Mouse (Mus musculus): Measurements from ENCODE around the gene Pla2g5. TPM values are rescaled to one million over a fixed set of nuclear protein-coding genes. Genes with fewer than 3 reads are reported as not detected.

The Pla2g5 gene
- polyA plus RNA-seq, 1 experiment from 2014 or later = 0.35 TPM

DNA sequence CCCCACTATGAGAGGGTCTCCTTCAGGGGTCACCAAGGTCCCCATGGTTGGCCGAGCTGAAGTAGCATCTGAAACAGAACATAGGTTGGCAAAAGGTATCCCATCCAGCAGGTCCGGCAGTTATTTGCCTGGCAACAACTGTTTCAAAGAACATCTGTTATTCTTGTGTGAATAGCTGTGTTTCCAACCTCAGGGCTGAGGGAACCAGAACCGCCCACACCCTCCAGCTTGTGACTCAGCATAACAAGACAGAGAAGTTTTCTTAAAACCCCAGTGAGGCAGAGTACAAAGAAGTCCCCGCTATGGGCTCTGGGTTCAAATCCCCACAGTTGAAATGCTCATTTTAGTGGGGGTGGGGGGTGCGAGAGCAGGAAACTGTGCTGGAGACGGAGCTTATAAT lies 81.2 kb downstream of the Pla2g5 start:
- Histone ChIP-seq H3K4me3 (ENCODE audit: low read length) (no peak overlapping the region), H3K36me3 (ENCODE audit: control insufficient read depth, insufficient read depth, low read length) (no peaks in the 10 kb centered on the region), H3K27me3 (ENCODE audit: control insufficient read depth, insufficient read depth, low read length) (no peaks in the 10 kb centered on the region), H3K9ac (ENCODE audit: low read depth, low read length) (no peak overlapping the region), H3K4me1 (ENCODE audit: control insufficient read depth, insufficient read depth, low read length) (no peaks in the 10 kb centered on the region; the same call in 1 of the 2 replicates), H3K4me2 (replicated peaks; ENCODE audit: low read depth, low read length) (no peak overlapping the region), H3K27ac (ENCODE audit: low read depth, low read length) (no peak overlapping the region), H3K9me3 (ENCODE audit: control insufficient read depth, low read length) (no peaks in the 10 kb centered on the region)
- no peak for ATAC-seq (ENCODE audit: low FRiP score, low TSS enrichment)
- 77% methylated on average over 6 of the region's 6 CpGs for WGBS

DNA sequence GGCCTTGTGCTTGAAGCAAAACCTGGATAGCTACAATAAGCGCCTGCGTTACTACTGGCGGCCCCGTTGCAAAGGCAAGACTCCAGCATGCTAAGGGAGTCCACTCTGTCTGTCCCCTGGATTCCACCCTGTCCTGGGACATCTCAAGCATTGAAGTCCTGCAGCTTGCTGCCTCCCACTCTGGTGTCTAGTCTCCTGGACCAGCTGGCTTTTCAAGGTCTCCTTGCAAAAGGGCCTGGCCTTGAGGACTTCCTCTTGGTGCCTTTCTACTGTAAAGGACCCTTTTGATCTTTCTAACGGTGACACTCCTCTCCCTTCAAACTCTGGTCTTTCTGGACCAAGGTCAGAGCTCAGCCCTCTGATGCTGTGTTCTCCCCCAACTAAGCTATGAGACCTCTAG lies 83.0 kb downstream of the Pla2g5 start:
- no peak overlapping the region for H3K4me3 ChIP-seq (ENCODE audit: low read length)
- H3K9me3 ChIP-seq (ENCODE audit: control insufficient read depth, low read length) = no peaks in the 10 kb centered on the region
- ATAC-seq (ENCODE audit: low FRiP score, low TSS enrichment) = no peak
- no peak overlapping the region for H3K27ac ChIP-seq (ENCODE audit: low read depth, low read length)
- no peaks in the 10 kb centered on the region for H3K36me3 ChIP-seq (ENCODE audit: control insufficient read depth, insufficient read depth, low read length)
- 85% methylated on average over 5 of the region's 5 CpGs for WGBS
- H3K4me1 ChIP-seq (ENCODE audit: control insufficient read depth, insufficient read depth, low read length) = no peaks in the 10 kb centered on the region; the same call in 1 of the 2 replicates
- no peak overlapping the region for H3K4me2 ChIP-seq (replicated peaks; ENCODE audit: low read depth, low read length)
- H3K9ac ChIP-seq (ENCODE audit: low read depth, low read length) = no peak overlapping the region
- no peaks in the 10 kb centered on the region for H3K27me3 ChIP-seq (ENCODE audit: control insufficient read depth, insufficient read depth, low read length)

DNA sequence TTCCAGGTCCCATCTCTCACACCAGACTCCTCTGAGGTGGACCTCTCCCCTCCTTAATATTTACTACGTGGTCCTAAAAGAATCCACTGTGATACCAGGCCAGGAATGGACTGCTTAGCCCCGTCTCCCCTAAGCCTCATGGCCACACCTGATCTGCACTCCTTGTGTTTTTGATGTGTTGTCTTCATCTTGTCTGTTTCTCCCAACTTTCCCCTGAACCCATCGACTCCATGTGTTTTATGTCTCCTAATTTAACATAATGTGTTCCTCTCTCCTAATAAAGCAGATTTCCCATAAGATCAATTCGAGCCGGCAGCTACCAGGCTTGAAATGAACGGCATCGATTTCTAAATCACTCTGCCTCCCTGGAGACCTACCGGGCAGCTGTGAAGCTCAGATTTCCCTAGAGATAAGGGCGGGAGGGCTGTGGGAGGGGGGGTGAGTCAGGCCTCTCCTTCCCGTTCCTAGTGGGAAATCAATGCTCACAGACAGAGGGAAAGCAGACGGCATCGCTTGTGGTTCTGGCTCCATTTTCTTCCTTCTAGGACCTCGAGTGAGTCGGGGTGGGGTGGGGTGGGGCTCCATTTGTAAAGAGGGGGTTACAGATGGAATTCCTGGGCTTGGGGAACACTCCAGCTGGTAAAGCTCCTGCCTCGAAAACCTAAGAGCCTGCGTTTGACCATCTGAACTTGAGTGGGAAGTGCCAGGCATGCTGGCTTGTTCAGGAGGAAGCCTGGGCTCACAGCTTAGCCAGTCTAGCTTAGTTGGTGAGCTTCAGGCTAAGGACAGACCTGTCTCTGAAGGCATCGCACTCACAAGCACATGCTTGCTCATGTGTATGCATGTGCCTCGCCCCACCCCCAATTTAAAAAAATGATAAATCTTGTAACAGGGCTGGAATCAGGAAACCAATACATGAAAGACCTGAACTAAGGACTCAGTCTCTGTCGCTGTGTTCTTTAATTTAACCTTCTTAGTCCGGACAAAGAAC lies 85.6 kb downstream of the Pla2g5 start:
- no peak overlapping the region for H3K27ac ChIP-seq (ENCODE audit: low read depth, low read length)
- no peaks in the 10 kb centered on the region for H3K27me3 ChIP-seq (ENCODE audit: control insufficient read depth, insufficient read depth, low read length)
- H3K4me3 ChIP-seq (ENCODE audit: low read length) = no peak overlapping the region
- no peak overlapping the region for H3K9ac ChIP-seq (ENCODE audit: low read depth, low read length)
- no peaks in the 10 kb centered on the region; the same call in 1 of the 2 replicates for H3K4me1 ChIP-seq (ENCODE audit: control insufficient read depth, insufficient read depth, low read length)
- WGBS = 33% methylated on average over 20 of the region's 20 CpGs
- ATAC-seq (ENCODE audit: low FRiP score, low TSS enrichment) = no peak
- no peaks in the 10 kb centered on the region for H3K36me3 ChIP-seq (ENCODE audit: control insufficient read depth, insufficient read depth, low read length)
- H3K9me3 ChIP-seq (ENCODE audit: control insufficient read depth, low read length) = no peaks in the 10 kb centered on the region
- no peak overlapping the region for H3K4me2 ChIP-seq (replicated peaks; ENCODE audit: low read depth, low read length)

DNA sequence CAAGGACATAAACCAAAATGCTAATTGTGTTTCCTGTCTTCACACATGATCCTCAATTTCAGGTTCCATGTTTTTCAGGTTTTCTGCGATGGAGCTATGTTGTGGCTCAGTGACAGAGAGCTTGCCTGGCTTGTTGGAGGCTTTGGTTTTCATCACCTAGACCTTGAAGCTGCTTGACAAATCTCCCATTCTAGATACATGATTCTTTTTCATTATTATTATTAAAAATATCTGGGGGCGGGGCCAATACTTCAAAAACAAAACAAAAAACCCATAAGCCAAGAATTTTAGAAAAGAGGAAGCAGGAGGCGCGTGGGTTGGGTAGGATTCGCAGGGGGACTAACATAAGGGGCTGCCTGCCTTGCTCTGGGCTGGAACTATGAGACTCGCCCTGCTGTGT lies 87.8 kb downstream of the Pla2g5 start, which contains the start of gene Pla2g2d:
Gene Pla2g2d, plus strand, starts transcription at position 301 of the 400 bp plus-strand sequence.
- no peaks in the 10 kb centered on the region for H3K36me3 ChIP-seq (ENCODE audit: control insufficient read depth, insufficient read depth, low read length)
- H3K9me3 ChIP-seq (ENCODE audit: control insufficient read depth, low read length) = no peaks in the 10 kb centered on the region
- no peak within 1 kb of the TSS for H3K27ac ChIP-seq (ENCODE audit: low read depth, low read length)
- H3K9ac ChIP-seq (ENCODE audit: low read depth, low read length) = no peak within 1 kb of the TSS
- H3K4me3 ChIP-seq (ENCODE audit: low read length) = no peak within 1 kb of the TSS
- H3K27me3 ChIP-seq (ENCODE audit: control insufficient read depth, insufficient read depth, low read length) = no peaks in the 10 kb centered on the region
- H3K4me1 ChIP-seq (ENCODE audit: control insufficient read depth, insufficient read depth, low read length) = no peaks in the 10 kb centered on the region; the same call in 1 of the 2 replicates
- 84% methylated on average over 6 of the region's 6 CpGs for WGBS
- H3K4me2 ChIP-seq (replicated peaks; ENCODE audit: low read depth, low read length) = no peak within 1 kb of the TSS
- ATAC-seq (ENCODE audit: low FRiP score, low TSS enrichment) = no peak

DNA sequence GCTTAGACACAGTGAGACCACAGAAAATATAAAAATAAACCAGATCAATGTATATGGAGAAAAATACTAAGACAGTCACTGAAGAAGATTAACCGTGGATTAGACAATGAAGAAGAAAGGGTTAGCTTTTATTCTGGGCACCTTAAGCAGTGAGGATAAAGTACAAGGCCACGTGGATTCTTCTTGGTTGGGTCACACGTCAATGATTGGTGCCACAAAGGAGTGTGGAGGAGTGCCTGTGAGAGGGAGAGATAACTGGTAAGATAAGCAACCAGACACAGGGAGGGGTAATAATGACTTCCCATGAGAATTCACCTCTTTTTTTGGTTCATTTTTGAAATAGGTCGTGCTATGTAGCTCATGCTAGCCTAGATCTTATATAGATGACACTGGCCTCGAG lies 90.9 kb downstream of the Pla2g5 start:
- H3K27ac ChIP-seq (ENCODE audit: low read depth, low read length) = no peak overlapping the region
- 66% methylated on average over 5 of the region's 5 CpGs for WGBS
- H3K9ac ChIP-seq (ENCODE audit: low read depth, low read length) = no peak overlapping the region
- H3K36me3 ChIP-seq (ENCODE audit: control insufficient read depth, insufficient read depth, low read length) = no peaks in the 10 kb centered on the region
- ATAC-seq (ENCODE audit: low FRiP score, low TSS enrichment) = no peak
- no peak overlapping the region for H3K4me2 ChIP-seq (replicated peaks; ENCODE audit: low read depth, low read length)
- H3K27me3 ChIP-seq (ENCODE audit: control insufficient read depth, insufficient read depth, low read length) = no peaks in the 10 kb centered on the region
- H3K9me3 ChIP-seq (ENCODE audit: control insufficient read depth, low read length) = no peaks in the 10 kb centered on the region
- H3K4me3 ChIP-seq (ENCODE audit: low read length) = no peak overlapping the region
- H3K4me1 ChIP-seq (ENCODE audit: control insufficient read depth, insufficient read depth, low read length) = no peaks in the 10 kb centered on the region

DNA sequence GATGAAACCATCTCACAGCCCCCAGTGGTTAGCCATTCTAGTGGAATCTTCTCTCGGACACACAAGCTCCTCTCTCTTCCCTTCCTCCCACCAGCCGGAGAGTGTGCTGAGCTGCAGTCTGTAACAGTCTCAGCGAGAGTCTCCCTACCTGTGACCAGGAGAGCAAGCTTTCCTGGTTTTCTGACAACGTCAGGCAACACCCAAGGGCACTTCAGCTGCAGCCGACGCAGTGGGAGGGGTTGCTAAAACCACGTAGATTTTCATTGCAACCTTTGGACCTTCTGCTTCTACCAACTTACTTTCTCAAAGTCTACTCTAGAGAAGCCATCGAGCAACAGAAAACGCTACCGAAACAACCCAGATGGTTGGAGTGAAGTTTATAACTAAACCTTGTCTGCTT lies 91.3 kb downstream of the Pla2g5 start:
- Histone ChIP-seq H3K27me3 (ENCODE audit: control insufficient read depth, insufficient read depth, low read length) (no peaks in the 10 kb centered on the region), H3K9ac (ENCODE audit: low read depth, low read length) (no peak overlapping the region), H3K4me3 (ENCODE audit: low read length) (no peak overlapping the region), H3K9me3 (ENCODE audit: control insufficient read depth, low read length) (no peaks in the 10 kb centered on the region), H3K27ac (ENCODE audit: low read depth, low read length) (no peak overlapping the region), H3K4me1 (ENCODE audit: control insufficient read depth, insufficient read depth, low read length) (0 out of 2 replicates have a peak, but pooled peaks cover under 1% of the 10 kb centered on the region), H3K36me3 (ENCODE audit: control insufficient read depth, insufficient read depth, low read length) (no peaks in the 10 kb centered on the region), H3K4me2 (replicated peaks; ENCODE audit: low read depth, low read length) (no peak overlapping the region)
- ATAC-seq (ENCODE audit: low FRiP score, low TSS enrichment) = no peak
- WGBS = 83% methylated on average over 10 of the region's 10 CpGs

DNA sequence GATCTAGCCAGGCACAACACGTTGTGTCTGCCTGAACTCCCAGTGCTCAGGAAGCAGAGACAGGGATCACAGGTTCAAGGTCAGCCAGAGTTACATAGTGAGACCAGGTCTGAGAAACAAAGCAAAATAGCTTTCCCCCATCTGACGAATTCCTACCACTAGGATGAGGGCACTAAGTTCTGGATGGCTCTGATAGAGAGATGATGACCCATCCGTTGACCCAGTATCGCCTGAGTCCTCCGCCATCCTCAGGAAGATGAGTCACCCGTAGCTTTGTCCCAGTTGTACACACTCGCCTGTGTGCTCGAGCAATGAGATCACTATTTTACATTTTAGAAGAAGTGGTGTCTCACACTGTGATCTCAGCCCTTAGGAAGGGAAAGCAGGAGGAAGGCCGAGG lies 101.0 kb downstream of the Pla2g5 start:
- Histone ChIP-seq H3K36me3 (ENCODE audit: control insufficient read depth, insufficient read depth, low read length) (no peaks in the 10 kb centered on the region), H3K4me3 (ENCODE audit: low read length) (no peak overlapping the region), H3K4me2 (replicated peaks; ENCODE audit: low read depth, low read length) (no peak overlapping the region), H3K9me3 (ENCODE audit: control insufficient read depth, low read length) (no peaks in the 10 kb centered on the region), H3K4me1 (ENCODE audit: control insufficient read depth, insufficient read depth, low read length) (0 out of 2 replicates have a peak, but pooled peaks cover 2% of the 10 kb centered on the region), H3K9ac (ENCODE audit: low read depth, low read length) (no peak overlapping the region), H3K27me3 (ENCODE audit: control insufficient read depth, insufficient read depth, low read length) (no peaks in the 10 kb centered on the region), H3K27ac (ENCODE audit: low read depth, low read length) (no peak overlapping the region)
- no peak for ATAC-seq (ENCODE audit: low FRiP score, low TSS enrichment)
- WGBS = 77% methylated on average over 9 of the region's 9 CpGs

DNA sequence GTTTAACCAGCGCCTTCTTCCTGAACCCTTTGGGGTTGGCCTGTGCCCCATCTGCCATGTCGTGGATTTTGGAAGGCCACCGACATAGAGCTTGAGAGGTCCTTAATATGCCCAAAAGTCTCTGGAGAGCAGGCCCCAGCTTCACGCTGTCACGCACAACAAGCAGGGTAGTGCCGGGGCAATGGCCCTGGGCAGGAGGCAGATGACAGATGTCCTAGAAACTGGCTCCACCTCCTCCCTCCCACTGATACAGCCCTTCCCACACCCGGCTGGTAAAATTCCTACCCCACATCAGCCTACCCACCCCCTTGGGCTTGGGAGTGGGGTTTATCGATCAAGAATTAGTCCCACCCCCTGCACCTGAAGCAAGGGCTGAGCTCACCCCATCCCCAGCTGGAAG lies 105.9 kb downstream of the Pla2g5 start, which contains the start of gene Pla2g2f:
Gene Pla2g2f, minus strand, starts transcription at position 211 of the 400 bp plus-strand sequence.
- Histone ChIP-seq H3K27ac (ENCODE audit: low read depth, low read length) (no peak within 1 kb of the TSS), H3K36me3 (ENCODE audit: control insufficient read depth, insufficient read depth, low read length) (no peaks in the 10 kb centered on the region), H3K4me2 (replicated peaks; ENCODE audit: low read depth, low read length) (no peak within 1 kb of the TSS), H3K4me3 (ENCODE audit: low read length) (no peak within 1 kb of the TSS), H3K27me3 (ENCODE audit: control insufficient read depth, insufficient read depth, low read length) (no peaks in the 10 kb centered on the region), H3K9ac (ENCODE audit: low read depth, low read length) (no peak within 1 kb of the TSS), H3K4me1 (ENCODE audit: control insufficient read depth, insufficient read depth, low read length) (no peaks in the 10 kb centered on the region), H3K9me3 (ENCODE audit: control insufficient read depth, low read length) (no peaks in the 10 kb centered on the region)
- ATAC-seq (ENCODE audit: low FRiP score, low TSS enrichment) = no peak
- WGBS = 68% methylated on average over 8 of the region's 8 CpGs

DNA sequence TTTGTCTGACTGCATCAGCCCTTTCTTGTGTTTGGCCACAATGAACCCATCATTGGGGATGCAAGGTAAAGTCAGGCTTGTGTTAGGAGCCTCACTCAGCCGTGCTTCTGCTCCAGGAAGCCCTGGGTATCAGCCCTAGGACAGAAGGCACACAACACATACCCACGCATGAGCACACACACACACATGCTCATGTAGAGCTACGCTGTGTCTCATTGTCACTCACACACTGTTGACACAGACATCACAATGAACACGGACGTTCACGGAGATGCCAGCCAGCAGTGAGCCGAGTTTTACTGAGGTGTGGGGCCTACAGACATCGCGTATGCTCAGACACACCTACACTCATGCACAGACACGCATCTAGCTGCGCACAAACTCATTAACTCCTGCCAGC lies 107.3 kb downstream of the Pla2g5 start:
- no peaks in the 10 kb centered on the region for H3K36me3 ChIP-seq (ENCODE audit: control insufficient read depth, insufficient read depth, low read length)
- ATAC-seq (ENCODE audit: low FRiP score, low TSS enrichment) = no peak
- no peaks in the 10 kb centered on the region for H3K27me3 ChIP-seq (ENCODE audit: control insufficient read depth, insufficient read depth, low read length)
- 90% methylated on average over 11 of the region's 11 CpGs for WGBS
- H3K27ac ChIP-seq (ENCODE audit: low read depth, low read length) = no peak overlapping the region
- H3K9ac ChIP-seq (ENCODE audit: low read depth, low read length) = no peak overlapping the region
- H3K9me3 ChIP-seq (ENCODE audit: control insufficient read depth, low read length) = no peaks in the 10 kb centered on the region
- no peak overlapping the region for H3K4me2 ChIP-seq (replicated peaks; ENCODE audit: low read depth, low read length)
- no peak overlapping the region for H3K4me3 ChIP-seq (ENCODE audit: low read length)
- no peaks in the 10 kb centered on the region for H3K4me1 ChIP-seq (ENCODE audit: control insufficient read depth, insufficient read depth, low read length)

All from kidney, embryonic 14.5 days (tissue).